Mouse (Mus musculus) kidney, postnatal 0 days (tissue): ENCODE measurements around the gene Entr1. TPM values are rescaled to one million over a fixed set of nuclear protein-coding genes. Genes with fewer than 3 reads are reported as not detected.

Experiments used
- ATAC-seq: fragments of 200-750 bp; cut with Nextera tagmentation; replicated peaks from 2 replicates; pipeline ENCODE4 v1.8.0; 2017; ENCODE audit warnings: low read depth, moderate number of reproducible peaks, moderate TSS enrichment, moderate library complexity; ENCODE audit not compliant: low FRiP score
- DNase-seq: peaks from one replicate; pipeline ENCODE4 v3.0.0-alpha.2; 2016; ENCODE audit warnings: low spot score
- H3K27ac ChIP-seq: fragments of 300-500 bp; sonication (generic); 2 replicates; pipeline ENCODE4 v1.5.1; 2014; ENCODE audit warnings: mild to moderate bottlenecking
- H3K27me3 ChIP-seq: fragments of 300-500 bp; sonication (generic); 2 replicates; pipeline ENCODE4 v1.6.1; 2014; ENCODE audit warnings: low read length, mixed read lengths; ENCODE audit not compliant: insufficient read depth
- H3K36me3 ChIP-seq: fragments of 300-500 bp; sonication (generic); 2 replicates; pipeline ENCODE4 v1.6.1; 2014; ENCODE audit warnings: low read length, mixed read lengths; ENCODE audit not compliant: insufficient read depth
- H3K4me1 ChIP-seq: fragments of 300-500 bp; sonication (generic); replicated peaks from 2 replicates; pipeline ENCODE4 v1.6.1; 2014; ENCODE audit warnings: antibody characterized with exemption, low read length, mixed read lengths; ENCODE audit not compliant: insufficient read depth
- H3K4me2 ChIP-seq: fragments of 300-500 bp; sonication (generic); 2 replicates; pipeline ENCODE4 v1.6.1; 2014; ENCODE audit warnings: mild to moderate bottlenecking, low read length, moderate library complexity, mixed read lengths
- H3K4me3 ChIP-seq: fragments of 300-500 bp; sonication (generic); replicated peaks from 2 replicates; pipeline ENCODE4 v1.5.1; 2014; ENCODE audit warnings: low read depth, low read length
- H3K9ac ChIP-seq: fragments of 300-500 bp; sonication (generic); 2 replicates; pipeline ENCODE4 v1.6.1; 2014; ENCODE audit warnings: low read depth, low read length
- H3K9me3 ChIP-seq: fragments of 300-500 bp; sonication (generic); replicated peaks from 2 replicates; pipeline ENCODE4 v1.6.1; 2016; ENCODE audit warnings: low read length, inconsistent platforms, mixed read lengths
- CTCF ChIP-seq: IDR thresholded peaks from 2 replicates; pipeline ENCODE4 v1.5.1; 2016; ENCODE audit warnings: antibody characterized with exemption, low read depth, mild to moderate bottlenecking, moderate library complexity
- WGBS: fragments of 180-500 bp; shearing (Covaris S2); extraction: QIAGEN DNeasy Blood & Tissue Kit; methylation state at CpG from one replicate; pipeline ENCODE4 v1.1.7; 2014; 5-methylcytosine and 5-hydroxymethylcytosine counted together
- polyA plus RNA-seq: library from polyadenylated mRNA; unstranded; fragments of >200 nt; fragmentation: Nextera tagmentation; extraction: Ambion mirVana; gene quantifications from 2 replicates; pipeline ENCODE4 v1.2.1, GENCODE M21; 2015

Gene Entr1
- polyA plus RNA-seq, 1 experiment from 2014 or later, result 88.0 TPM

DNA sequence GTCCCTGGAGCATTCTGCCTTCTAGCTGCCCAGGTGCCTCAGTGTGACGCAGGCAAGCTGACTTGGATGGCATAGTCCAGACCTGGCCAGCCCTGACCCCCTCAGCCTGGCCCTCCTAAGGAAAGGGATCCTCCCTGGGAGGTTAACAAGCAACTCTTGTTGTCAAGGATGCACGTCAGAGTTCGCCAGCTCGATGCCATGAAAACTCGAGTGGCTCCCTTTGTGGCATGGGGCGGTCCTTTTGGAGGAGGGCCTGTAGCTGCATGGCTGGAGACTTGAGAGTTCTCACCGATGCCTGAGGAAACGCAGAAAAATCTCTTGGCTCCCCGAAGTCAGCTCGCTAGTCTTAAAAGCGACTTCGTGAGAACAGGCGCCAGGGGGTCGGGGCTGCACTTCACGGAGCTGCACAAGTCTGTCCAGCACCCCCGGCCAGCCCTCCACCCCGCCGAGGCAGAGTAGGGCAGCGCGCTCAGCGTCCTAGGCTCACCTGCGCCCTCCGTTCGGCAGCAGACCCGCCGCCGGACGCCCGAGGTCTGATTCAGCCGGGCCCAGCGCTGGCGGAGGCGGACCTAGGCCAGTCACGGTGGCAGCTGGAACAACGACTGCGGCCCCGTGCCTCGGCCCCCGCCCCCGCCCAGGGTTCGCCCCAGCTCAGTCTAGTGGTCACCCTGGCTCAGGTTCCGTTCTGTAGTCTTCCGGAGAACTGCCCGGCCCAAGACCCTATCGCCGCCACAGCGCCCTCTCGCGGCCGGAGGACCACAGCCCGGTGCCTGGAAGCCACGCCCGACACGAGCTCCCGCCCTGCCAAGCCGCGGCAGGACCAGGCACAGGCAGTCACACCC is 19.6 kb upstream of the Entr1 start, which contains the start of gene Inpp5e:
TSS of gene Inpp5e (minus strand) at position 689 of the 842 bp plus-strand sequence.
- Histone ChIP-seq H3K4me1 (peaks cover 22% of the 10 kb centered on the region), H3K9ac (peak within 1 kb of the TSS; percentile 92), H3K36me3 (peaks cover 32% of the 10 kb centered on the region), H3K27me3 (no peaks in the 10 kb centered on the region), H3K27ac (peak within 1 kb of the TSS; percentile 85), H3K9me3 (no peaks in the 10 kb centered on the region), H3K4me2 (peak within 1 kb of the TSS; percentile 76), H3K4me3 (peak within 1 kb of the TSS; percentile 69)
- DNase-seq (peak; percentile 96), ATAC-seq (peak; percentile 91)
- peak; percentile 98 for TF ChIP-seq CTCF
- 1% methylated on average over 57 of the region's 57 CpGs for WGBS

GRCm38 (mm10) chr2:26403306-26403705 is 14.2 kb upstream of the Entr1 start:
- H3K9ac ChIP-seq, result no peak overlapping the region
- peaks cover 31% of the 10 kb centered on the region for H3K36me3 ChIP-seq
- 0 out of 2 replicates have a peak, but pooled peaks have one; percentile 20 for ATAC-seq
- H3K4me1 ChIP-seq, result peaks cover 21% of the 10 kb centered on the region
- no peak for TF ChIP-seq CTCF
- peak; percentile 21 for DNase-seq
- H3K4me2 ChIP-seq, result no peak overlapping the region
- WGBS, result 62% methylated on average over 8 of the region's 8 CpGs
- no peak overlapping the region for H3K27ac ChIP-seq
- no peaks in the 10 kb centered on the region for H3K9me3 ChIP-seq
- no peaks in the 10 kb centered on the region for H3K27me3 ChIP-seq
- no peak overlapping the region for H3K4me3 ChIP-seq

GRCm38 (mm10) chr2:26402265-26402664 is 13.1 kb upstream of the Entr1 start:
- no peaks in the 10 kb centered on the region for H3K27me3 ChIP-seq
- H3K9me3 ChIP-seq, result no peaks in the 10 kb centered on the region
- H3K9ac ChIP-seq, result no peak overlapping the region
- no peak overlapping the region for H3K4me2 ChIP-seq
- ATAC-seq (no peak), DNase-seq (no peak)
- WGBS, result 91% methylated on average over 1 of the region's 1 CpGs
- H3K4me3 ChIP-seq, result no peak overlapping the region
- no peak for TF ChIP-seq CTCF
- peaks cover 39% of the 10 kb centered on the region for H3K36me3 ChIP-seq
- H3K4me1 ChIP-seq, result peaks cover 11% of the 10 kb centered on the region; the same call in 1 of the 2 replicates
- no peak overlapping the region for H3K27ac ChIP-seq

GRCm38 (mm10) chr2:26401023-26401422 is 11.9 kb upstream of the Entr1 start:
- H3K27ac ChIP-seq, result no peak overlapping the region
- no peak overlapping the region for H3K4me3 ChIP-seq
- H3K36me3 ChIP-seq, result peaks cover 51% of the 10 kb centered on the region
- no peak overlapping the region for H3K4me2 ChIP-seq
- DNase-seq, result no peak
- WGBS, result 87% methylated on average over 4 of the region's 4 CpGs
- no peak overlapping the region for H3K9ac ChIP-seq
- no peaks in the 10 kb centered on the region for H3K27me3 ChIP-seq
- no peaks in the 10 kb centered on the region for H3K9me3 ChIP-seq
- ATAC-seq, result no peak
- TF ChIP-seq CTCF, result no peak
- no peaks in the 10 kb centered on the region for H3K4me1 ChIP-seq

- DNase-seq, result no peak
- H3K9me3 ChIP-seq, result no peaks in the 10 kb centered on the region
- no peak overlapping the region for H3K27ac ChIP-seq
- H3K4me1 ChIP-seq, result no peaks in the 10 kb centered on the region
- peaks cover 58% of the 10 kb centered on the region for H3K36me3 ChIP-seq
- no peak for ATAC-seq
- H3K9ac ChIP-seq, result no peak overlapping the region
- no peak for TF ChIP-seq CTCF
- H3K4me3 ChIP-seq, result no peak overlapping the region
- H3K27me3 ChIP-seq, result no peaks in the 10 kb centered on the region
- no peak overlapping the region for H3K4me2 ChIP-seq
- 89% methylated on average over 5 of the region's 5 CpGs for WGBS
These were observed 11.2 kb upstream of the Entr1 start for GRCm38 (mm10) chr2:26400296-26400695.

GRCm38 (mm10) chr2:26399647-26400046 is 10.5 kb upstream of the Entr1 start:
- peaks cover 64% of the 10 kb centered on the region for H3K36me3 ChIP-seq
- no peak overlapping the region for H3K9ac ChIP-seq
- no peak overlapping the region for H3K27ac ChIP-seq
- ATAC-seq (no peak), DNase-seq (no peak)
- H3K4me3 ChIP-seq, result no peak overlapping the region
- no peak overlapping the region for H3K4me2 ChIP-seq
- TF ChIP-seq CTCF, result no peak
- H3K27me3 ChIP-seq, result no peaks in the 10 kb centered on the region
- WGBS, result 81% methylated on average over 5 of the region's 5 CpGs
- H3K9me3 ChIP-seq, result no peaks in the 10 kb centered on the region
- no peaks in the 10 kb centered on the region for H3K4me1 ChIP-seq
